Mouse (Mus musculus): Measurements from ENCODE around the gene Tbp. TPM values are rescaled to one million over a fixed set of nuclear protein-coding genes. Genes with fewer than 3 reads are reported as not detected.
A peak's percentile ranks its signal among the peaks of the same experiment; 100 is the strongest.

The Tbp gene
- 10 to 100 TPM; 48.2 to 58.1 (median 56.7) TPM for polyA plus RNA-seq (2017; shearing (Covaris generic))

- ATAC-seq, result peak; percentile 88
Observed at GRCm38 (mm10) chr17:15499656-15500394, at the start of gene Tbp, which contains the start of gene Psmb1. Tbp (plus strand) TSS chr17:15499888. Psmb1 (minus strand) TSS chr17:15499751.

GRCm38 (mm10) chr17:15455203-15455602 is 44.5 kb upstream of the Tbp start:
- ATAC-seq, result no peak

GRCm38 (mm10) chr17:15456595-15456994 is 43.1 kb upstream of the Tbp start:
- no peak for ATAC-seq

GRCm38 (mm10) chr17:15459761-15460160 is 39.9 kb upstream of the Tbp start:
- no peak for ATAC-seq

- no peak for ATAC-seq
Observed at GRCm38 (mm10) chr17:15461921-15462495, 37.7 kb upstream of the Tbp start.

GRCm38 (mm10) chr17:15467669-15468068 is 32.0 kb upstream of the Tbp start:
- peak; percentile 77 for ATAC-seq

GRCm38 (mm10) chr17:15472671-15473070 is 27.0 kb upstream of the Tbp start:
- no peak for ATAC-seq

- no peak for ATAC-seq
Observed at GRCm38 (mm10) chr17:15490542-15490941, 9.1 kb upstream of the Tbp start.

- peak; percentile 78 for ATAC-seq
Observed at GRCm38 (mm10) chr17:15497882-15498752, 1.6 kb upstream of the Tbp start.

GRCm38 (mm10) chr17:15498753-15499113 is 955 bp upstream of the Tbp start:
- no peak for ATAC-seq

- no peak for ATAC-seq
Observed at GRCm38 (mm10) chr17:15510694-15511093, 11.0 kb downstream of the Tbp start.

GRCm38 (mm10) chr17:15517776-15518175 is 18.1 kb downstream of the Tbp start:
- no peak for ATAC-seq

GRCm38 (mm10) chr17:15518186-15518585 is 18.5 kb downstream of the Tbp start:
- ATAC-seq, result peak; percentile 27

- ATAC-seq, result peak; percentile 81
Observed at GRCm38 (mm10) chr17:15518766-15519165, 19.1 kb downstream of the Tbp start.

GRCm38 (mm10) chr17:15526304-15526703 is 26.6 kb downstream of the Tbp start:
- ATAC-seq, result no peak

GRCm38 (mm10) chr17:15526986-15527810 is 27.5 kb downstream of the Tbp start, which contains the start of gene Pdcd2:
Pdcd2 (minus strand) TSS chr17:15527301.
- ATAC-seq, result peak; percentile 97

GRCm38 (mm10) chr17:15527811-15528136 is 28.1 kb downstream of the Tbp start:
- no peak for ATAC-seq

GRCm38 (mm10) chr17:15528887-15529286 is 29.2 kb downstream of the Tbp start:
- no peak for ATAC-seq

GRCm38 (mm10) chr17:15530141-15530540 is 30.5 kb downstream of the Tbp start:
- ATAC-seq, result no peak

- ATAC-seq, result no peak
Observed at GRCm38 (mm10) chr17:15535162-15535800, 35.6 kb downstream of the Tbp start.

GRCm38 (mm10) chr17:15535943-15536342 is 36.3 kb downstream of the Tbp start:
- ATAC-seq, result peak; percentile 84

GRCm38 (mm10) chr17:15536457-15536904 is 36.8 kb downstream of the Tbp start:
- ATAC-seq, result peak; percentile 10

Data from inflammation-experienced regulatory T-cells, adult 6 months (primary cell).